20 mouse cellular contexts compared by ENCODE assay signal in the genomic region with DNA sequence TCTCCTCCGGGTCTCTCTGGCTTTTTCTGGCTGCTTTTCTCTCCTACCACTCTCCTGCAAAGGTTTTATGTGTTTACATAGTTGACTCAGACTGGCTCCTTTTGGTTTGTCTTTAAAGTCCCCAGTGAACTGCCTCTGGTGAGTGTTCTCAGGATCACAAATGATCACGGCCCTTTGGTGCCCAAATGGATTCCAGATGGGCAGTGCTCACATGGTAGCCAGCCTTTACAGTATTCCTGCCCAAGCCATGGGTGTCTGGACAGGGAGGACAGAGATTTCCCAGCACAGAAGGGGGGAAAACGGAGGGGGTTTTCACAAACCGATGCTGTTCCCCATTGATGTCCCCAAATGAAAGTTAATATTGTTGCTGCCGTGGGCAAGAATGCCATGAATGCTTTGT.
DNase-seq lines count a peak whose midpoint lies in the region; ATAC-seq and TF ChIP-seq lines count a peak whose summit lies in the region.
"Had no signal": no experiment of that assay in that cellular context is flagged by ENCODE, and none has a peak within 500 bp of the region (broad histone marks: within the 10 kb centered on the region; RNA-seq: fewer than 3 reads in every experiment).

No protein-coding gene starts in this region.

- TF ChIP-seq CTCF in stomach, postnatal 0 days (IDR thresholded peaks at IDR 0.05; ENCODE audit: low read depth): no peak
- TF ChIP-seq CTCF in gastrocnemius, adult 2 months (IDR thresholded peaks at IDR 0.05): no peak

- H3K9me3 ChIP-seq in embryonic facial prominence, embryonic 13.5 days: no peaks in the 10 kb centered on the region
- no peaks in the 10 kb centered on the region for H3K9me3 ChIP-seq in limb, embryonic 11.5 days (ENCODE audit: control insufficient read depth, low read length)
- H3K9me3 ChIP-seq in stomach, postnatal 0 days (ENCODE audit: control insufficient read depth, low read length): no peaks in the 10 kb centered on the region
- H3K9me3 ChIP-seq: liver, embryonic 15.5 days; midbrain, embryonic 15.5 days had no signal

- H3K4me2 ChIP-seq in embryonic facial prominence, embryonic 13.5 days: no peak overlapping the region
- H3K4me2 ChIP-seq in limb, embryonic 11.5 days (ENCODE audit: low read depth, severe bottlenecking): no peak overlapping the region
- H3K4me2 ChIP-seq in stomach, postnatal 0 days (replicated peaks; ENCODE audit: low read depth): no peak overlapping the region
- H3K4me2 ChIP-seq: liver, embryonic 15.5 days; midbrain, embryonic 15.5 days had no signal

- H3K36me3 ChIP-seq in embryonic facial prominence, embryonic 13.5 days: no peaks in the 10 kb centered on the region
- H3K36me3 ChIP-seq in limb, embryonic 11.5 days (ENCODE audit: control insufficient read depth, insufficient read depth, low read length): no peaks in the 10 kb centered on the region
- no peaks in the 10 kb centered on the region for H3K36me3 ChIP-seq in stomach, postnatal 0 days (ENCODE audit: control insufficient read depth, insufficient read depth, low read length)
- H3K36me3 ChIP-seq: liver, embryonic 15.5 days; midbrain, embryonic 15.5 days had no signal

- intact Hi-C loops in gastrocnemius, adult 2 months (cut with DNase I): no loop called here

- H3K4me1 ChIP-seq in embryonic facial prominence, embryonic 13.5 days: peaks cover 24% of the 10 kb centered on the region
- peaks cover 11% of the 10 kb centered on the region for H3K4me1 ChIP-seq in limb, embryonic 11.5 days (ENCODE audit: control insufficient read depth, insufficient read depth, low read length)
- no peaks in the 10 kb centered on the region for H3K4me1 ChIP-seq in stomach, postnatal 0 days (replicated peaks; ENCODE audit: control insufficient read depth, insufficient read depth)
- H3K4me1 ChIP-seq: liver, embryonic 15.5 days; midbrain, embryonic 15.5 days had no signal

- WGBS in embryonic facial prominence, embryonic 13.5 days: 11% methylated on average over 5 of the region's 5 CpGs
- 11% methylated on average over 5 of the region's 5 CpGs for WGBS in limb, embryonic 11.5 days
- WGBS in stomach, postnatal 0 days: 57% methylated on average over 5 of the region's 5 CpGs

- 0 out of 2 replicates have a peak overlapping the region, but pooled peaks have one; percentile 51 for H3K27ac ChIP-seq in embryonic facial prominence, embryonic 13.5 days
- peak overlapping the region; percentile 65 for H3K27ac ChIP-seq in limb, embryonic 11.5 days (replicated peaks; ENCODE audit: low read depth, low read length)
- H3K27ac ChIP-seq in stomach, postnatal 0 days (replicated peaks): no peak overlapping the region
- H3K27ac ChIP-seq in gastrocnemius, adult 2 months: no peak overlapping the region
- H3K27ac ChIP-seq: kidney, postnatal 0 days; liver, embryonic 15.5 days; midbrain, embryonic 15.5 days had no signal

- TF ChIP-seq EP300 in stomach, postnatal 0 days (optimal IDR thresholded peaks at IDR 0.05): no peak

- ATAC-seq in embryonic facial prominence, embryonic 13.5 days (ENCODE audit: insufficient number of reproducible peaks, insufficient read depth, low FRiP score, low TSS enrichment, low read depth): no peak
- ATAC-seq in limb, embryonic 11.5 days (ENCODE audit: insufficient number of reproducible peaks, low FRiP score, low TSS enrichment, low read depth): no peak
- ATAC-seq in stomach, postnatal 0 days (ENCODE audit: low FRiP score, low TSS enrichment): no peak
- ATAC-seq: activated CD4-positive, CD25-positive, alpha-beta regulatory T cell, adult 4 months; forebrain, embryonic 16.5 days; inflammation-experienced regulatory T-cells, adult 6 months; midbrain, embryonic 15.5 days had no signal

- DNase-seq in 3T3-L1 (ENCODE audit: low read depth, low spot score): peak; percentile 54
- DNase-seq in embryo, embryonic 10.5 days (ENCODE audit: low spot score): peak; percentile 70
- DNase-seq in limb, embryonic 11.5 days (ENCODE audit: low spot score): peak; percentile 76
- no peak for DNase-seq in stomach, postnatal 0 days (ENCODE audit: low spot score)
- no peak for DNase-seq in gastrocnemius, adult 18-20 months (ENCODE audit: low spot score)
- DNase-seq in gastrocnemius, adult 2 months: no peak
- DNase-seq: adrenal gland, adult 8-10 months; cerebellum, adult 11-12 months; cerebellum, postnatal 10 days; kidney, adult 2 months; liver; lung, postnatal 4 days; right cerebral cortex, adult 18-20 months had no signal

- H3K4me3 ChIP-seq in embryonic facial prominence, embryonic 13.5 days: no peak overlapping the region
- H3K4me3 ChIP-seq in limb, embryonic 11.5 days (ENCODE audit: low read depth, low read length): no peak overlapping the region
- no peak overlapping the region for H3K4me3 ChIP-seq in stomach, postnatal 0 days (ENCODE audit: low read depth, low read length)
- H3K4me3 ChIP-seq in gastrocnemius, adult 2 months: no peak overlapping the region
- H3K4me3 ChIP-seq: liver, embryonic 15.5 days; midbrain, embryonic 15.5 days had no signal

- H3K27me3 ChIP-seq in embryonic facial prominence, embryonic 13.5 days: 0 out of 2 replicates have a peak, but pooled peaks cover 7% of the 10 kb centered on the region
- H3K27me3 ChIP-seq in limb, embryonic 11.5 days (ENCODE audit: control insufficient read depth, insufficient read depth, low read length): no peaks in the 10 kb centered on the region
- H3K27me3 ChIP-seq in stomach, postnatal 0 days (ENCODE audit: control insufficient read depth, insufficient read depth, low read length): no peaks in the 10 kb centered on the region
- H3K27me3 ChIP-seq: liver, embryonic 15.5 days had no signal

- H3K9ac ChIP-seq in embryonic facial prominence, embryonic 13.5 days: no peak overlapping the region
- H3K9ac ChIP-seq in limb, embryonic 11.5 days (ENCODE audit: low read length): no peak overlapping the region
- H3K9ac ChIP-seq in stomach, postnatal 0 days (ENCODE audit: low read length): no peak overlapping the region
- H3K9ac ChIP-seq: liver, embryonic 15.5 days; midbrain, embryonic 15.5 days had no signal

Comparison
In these comparisons a context has a peak if more than half of its experiments do, and no peak if none do; other contexts are left out.
1. DNase-seq: peak in 3T3-L1 (single experiment), embryo, embryonic 10.5 days (single experiment) and limb, embryonic 11.5 days (single experiment); none in stomach, postnatal 0 days (single experiment), gastrocnemius, adult 18-20 months (single experiment) and gastrocnemius, adult 2 months (single experiment).
2. H3K27ac ChIP-seq: peak in embryonic facial prominence, embryonic 13.5 days (single experiment) and limb, embryonic 11.5 days (single experiment); none in stomach, postnatal 0 days (single experiment) and gastrocnemius, adult 2 months (single experiment).